Mouse (Mus musculus) stomach, postnatal 0 days (tissue): ENCODE measurements at regions not wholly inside any gene's neighbourhood (a gene's known extent, or its start where the extent isn't known, plus 50 kb on each side); places are given as distances from the start of the nearest gene placed in this dataset.

Experiments
- CTCF ChIP-seq: IDR thresholded peaks from 2 replicates; pipeline ENCODE4 v1.5.1; 2016; ENCODE audit warnings: antibody characterized with exemption, low read depth, mild to moderate bottlenecking, moderate library complexity
- EP300 ChIP-seq: optimal IDR thresholded peaks from 2 replicates; pipeline ENCODE3; 2016; ENCODE audit warnings: antibody characterized with exemption

DNA sequence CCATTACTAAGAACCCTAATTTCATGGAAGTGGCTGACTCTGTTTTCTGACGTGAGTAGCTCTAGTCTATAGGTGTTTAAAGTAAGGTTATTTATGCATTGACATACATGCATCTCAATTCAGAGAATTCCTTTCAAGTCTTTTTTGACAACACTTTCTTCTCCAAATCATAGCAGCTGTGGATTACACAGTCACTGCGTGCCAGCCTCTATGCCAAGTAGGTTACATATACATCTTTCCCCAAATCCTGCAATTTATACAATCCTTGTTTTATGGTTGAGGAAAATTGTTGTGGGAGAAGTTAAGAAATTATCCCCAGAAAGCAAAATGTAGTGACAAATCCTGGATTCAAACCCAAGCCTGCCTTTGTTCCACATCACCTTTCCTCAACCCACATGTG lies 56.5 kb upstream of the Ssbp2 start:
- TF ChIP-seq CTCF (no peak), EP300 (no peak)
